Mouse (Mus musculus) heart, embryonic 13.5 days (tissue): Measurements from ENCODE around the gene Capns1. TPM values are rescaled to one million over a fixed set of nuclear protein-coding genes. Genes with fewer than 3 reads are reported as not detected.
"Not testable (repeated sequence)": the region's sequence is repeated elsewhere in the genome, so short reads cannot be mapped to it uniquely, and the experiment has no call there.

Experiments used
- ATAC-seq: fragments of 200-750 bp; cut with Nextera tagmentation; 2 replicates; pipeline ENCODE4 v1.8.0; 2017; ENCODE audit warnings: moderate TSS enrichment; ENCODE audit not compliant: insufficient number of reproducible peaks, low FRiP score, low TSS enrichment; ENCODE audit errors: extremely low read depth
- H3K27ac ChIP-seq: fragments of 300-500 bp; sonication (generic); replicated peaks from 2 replicates; pipeline ENCODE4 v1.5.1; 2015; ENCODE audit warnings: moderate library complexity, mild to moderate bottlenecking, inconsistent platforms
- H3K27me3 ChIP-seq: fragments of 300-500 bp; sonication (generic); replicated peaks from 2 replicates; pipeline ENCODE4 v1.6.1; 2015; ENCODE audit warnings: mild to moderate bottlenecking, inconsistent platforms
- H3K36me3 ChIP-seq: fragments of 300-500 bp; sonication (generic); 2 replicates; pipeline ENCODE4 v1.6.1; 2015; ENCODE audit warnings: mild to moderate bottlenecking, inconsistent platforms
- H3K4me1 ChIP-seq: fragments of 300-500 bp; sonication (generic); 2 replicates; pipeline ENCODE4 v1.6.1; 2015; ENCODE audit warnings: inconsistent platforms
- H3K4me2 ChIP-seq: fragments of 300-500 bp; sonication (generic); 2 replicates; pipeline ENCODE4 v1.6.1; 2015; ENCODE audit warnings: inconsistent platforms, mild to moderate bottlenecking, moderate library complexity
- H3K4me3 ChIP-seq: fragments of 300-500 bp; sonication (generic); 2 replicates; pipeline ENCODE4 v1.5.1; 2015; ENCODE audit warnings: moderate library complexity, mild to moderate bottlenecking, inconsistent platforms
- H3K9ac ChIP-seq: fragments of 300-500 bp; sonication (generic); 2 replicates; pipeline ENCODE4 v1.6.1; 2015; ENCODE audit warnings: inconsistent platforms, mild to moderate bottlenecking, moderate library complexity
- H3K9me3 ChIP-seq: fragments of 300-500 bp; sonication (generic); 2 replicates; pipeline ENCODE4 v1.6.1; 2016; ENCODE audit warnings: inconsistent platforms
- WGBS: fragments of 180-500 bp; shearing (Covaris S2); methylation state at CpG from one replicate; pipeline ENCODE4 v1.1.7; 2015; ENCODE audit warnings: mixed read lengths; 5-methylcytosine and 5-hydroxymethylcytosine counted together
- polyA plus RNA-seq: library from polyadenylated mRNA; unstranded; fragments of >200 nt; fragmentation: Nextera tagmentation; extraction: Ambion mirVana; gene quantifications from 2 replicates; pipeline ENCODE4 v1.2.1, GENCODE M21; 2015

The Capns1 gene
- 76.8 and 81.8 TPM in 2 replicates for polyA plus RNA-seq

GRCm38 (mm10) chr7:30198481-30198971, at the start of gene Capns1:
Gene Capns1, minus strand, starts transcription at chr7:30198811.
- no peak for ATAC-seq
- H3K36me3 ChIP-seq = no peaks in the 10 kb centered on the region
- H3K9ac ChIP-seq = 0 out of 2 replicates have a peak within 1 kb of the TSS, but pooled peaks have one; percentile 28
- peaks cover 15% of the 10 kb centered on the region for H3K4me1 ChIP-seq
- H3K27me3 ChIP-seq = no peaks in the 10 kb centered on the region
- H3K4me2 ChIP-seq = peak within 1 kb of the TSS; percentile 54
- WGBS = 6% methylated on average over 8 of the region's 8 CpGs
- H3K27ac ChIP-seq = no peak within 1 kb of the TSS; the same call in 1 of the 2 replicates
- no peak within 1 kb of the TSS for H3K4me3 ChIP-seq
- no peaks in the 10 kb centered on the region for H3K9me3 ChIP-seq

- peaks cover 10% of the 10 kb centered on the region for H3K4me1 ChIP-seq
- 74% methylated on average over 3 of the region's 3 CpGs for WGBS
- not testable (repeated sequence) for H3K4me2 ChIP-seq, H3K27ac ChIP-seq, H3K4me3 ChIP-seq, H3K9ac ChIP-seq, H3K9me3 ChIP-seq, H3K27me3 ChIP-seq, ATAC-seq
- peaks cover 48% of the 10 kb centered on the region for H3K36me3 ChIP-seq
Measured at GRCm38 (mm10) chr7:30237374-30237773, 38.8 kb upstream of the Capns1 start.

- no peak for ATAC-seq
- H3K4me1 ChIP-seq = peaks cover 16% of the 10 kb centered on the region
- no peak within 1 kb of the TSS for H3K9ac ChIP-seq
- no peaks in the 10 kb centered on the region for H3K27me3 ChIP-seq
- 79% methylated on average over 4 of the region's 4 CpGs for WGBS
- no peak within 1 kb of the TSS for H3K27ac ChIP-seq
- peaks cover 31% of the 10 kb centered on the region for H3K36me3 ChIP-seq
- H3K9me3 ChIP-seq = no peaks in the 10 kb centered on the region
- H3K4me3 ChIP-seq = no peak within 1 kb of the TSS
- H3K4me2 ChIP-seq = no peak within 1 kb of the TSS
Measured at GRCm38 (mm10) chr7:30235625-30236024, 37.0 kb upstream of the Capns1 start, which contains the start of gene Ovol3. Gene Ovol3, minus strand, starts transcription at chr7:30235725.

- H3K27ac ChIP-seq = no peak overlapping the region
- no peaks in the 10 kb centered on the region for H3K27me3 ChIP-seq
- H3K36me3 ChIP-seq = peaks cover 28% of the 10 kb centered on the region
- no peak overlapping the region for H3K4me2 ChIP-seq
- 82% methylated on average over 8 of the region's 8 CpGs for WGBS
- H3K4me3 ChIP-seq = no peak overlapping the region
- H3K4me1 ChIP-seq = peaks cover 18% of the 10 kb centered on the region
- H3K9me3 ChIP-seq = no peaks in the 10 kb centered on the region
- ATAC-seq = no peak
- H3K9ac ChIP-seq = no peak overlapping the region
Measured at GRCm38 (mm10) chr7:30235091-30235490, 36.5 kb upstream of the Capns1 start.

GRCm38 (mm10) chr7:30234276-30234858, 35.8 kb upstream of the Capns1 start:
- no peak overlapping the region for H3K4me3 ChIP-seq
- H3K9ac ChIP-seq = no peak overlapping the region
- no peak overlapping the region for H3K27ac ChIP-seq
- peaks cover 18% of the 10 kb centered on the region for H3K4me1 ChIP-seq
- H3K27me3 ChIP-seq = no peaks in the 10 kb centered on the region
- H3K9me3 ChIP-seq = no peaks in the 10 kb centered on the region
- ATAC-seq = no peak
- H3K4me2 ChIP-seq = no peak overlapping the region
- WGBS = 87% methylated on average over 15 of the region's 15 CpGs
- H3K36me3 ChIP-seq = peaks cover 30% of the 10 kb centered on the region

- Histone ChIP-seq H3K9ac (0 out of 2 replicates have a peak overlapping the region, but pooled peaks have one; percentile 91), H3K27me3 (no peaks in the 10 kb centered on the region), H3K4me1 (peaks cover 18% of the 10 kb centered on the region), H3K9me3 (no peaks in the 10 kb centered on the region), H3K36me3 (peaks cover 35% of the 10 kb centered on the region), H3K4me2 (peak overlapping the region; percentile 93; the same call in 1 of the 2 replicates), H3K27ac (no peak overlapping the region), H3K4me3 (peak overlapping the region; percentile 87)
- WGBS = 84% methylated on average over 20 of the region's 20 CpGs
- ATAC-seq = no peak
Measured at GRCm38 (mm10) chr7:30233387-30233786, 34.8 kb upstream of the Capns1 start.

GRCm38 (mm10) chr7:30232631-30233148, 34.1 kb upstream of the Capns1 start:
- Histone ChIP-seq H3K9ac (peak overlapping the region; percentile 91), H3K9me3 (no peaks in the 10 kb centered on the region), H3K4me3 (peak overlapping the region; percentile 87), H3K27me3 (no peaks in the 10 kb centered on the region), H3K36me3 (peaks cover 42% of the 10 kb centered on the region), H3K27ac (peak overlapping the region; percentile 95), H3K4me1 (peaks cover 18% of the 10 kb centered on the region), H3K4me2 (peak overlapping the region; percentile 93)
- WGBS = 3% methylated on average over 24 of the region's 24 CpGs
- ATAC-seq = no peak

GRCm38 (mm10) chr7:30231669-30232454, 33.3 kb upstream of the Capns1 start, which contains the start of the genes Polr2i and Tbcb:
Gene Polr2i, plus strand, starts transcription at chr7:30231948.
Gene Tbcb, minus strand, starts transcription at chr7:30232272.
- Histone ChIP-seq H3K4me3 (peak within 1 kb of the TSS; percentile 87), H3K9ac (peak within 1 kb of the TSS; percentile 91), H3K9me3 (no peaks in the 10 kb centered on the region), H3K27me3 (no peaks in the 10 kb centered on the region), H3K4me1 (peaks cover 18% of the 10 kb centered on the region), H3K36me3 (peaks cover 50% of the 10 kb centered on the region), H3K27ac (peak within 1 kb of the TSS; percentile 95), H3K4me2 (peak within 1 kb of the TSS; percentile 93)
- under 1% methylated on average over 67 of the region's 67 CpGs for WGBS
- ATAC-seq = peak; percentile 93

- WGBS = 0% methylated on average over 16 of the region's 16 CpGs
- peak overlapping the region; percentile 87 for H3K4me3 ChIP-seq
- peaks cover 18% of the 10 kb centered on the region for H3K4me1 ChIP-seq
- H3K27ac ChIP-seq = peak overlapping the region; percentile 95; the same call in 1 of the 2 replicates
- H3K9ac ChIP-seq = peak overlapping the region; percentile 84
- ATAC-seq = peak; percentile 10; the same call in 1 of the 2 replicates
- no peaks in the 10 kb centered on the region for H3K27me3 ChIP-seq
- peaks cover 56% of the 10 kb centered on the region for H3K36me3 ChIP-seq
- peak overlapping the region; percentile 93 for H3K4me2 ChIP-seq
- no peaks in the 10 kb centered on the region for H3K9me3 ChIP-seq
Measured at GRCm38 (mm10) chr7:30231328-30231668, 32.7 kb upstream of the Capns1 start.

- Histone ChIP-seq H3K27me3 (no peaks in the 10 kb centered on the region), H3K9ac (no peak overlapping the region), H3K36me3 (peaks cover 66% of the 10 kb centered on the region), H3K4me3 (no peak overlapping the region), H3K4me1 (peaks cover 6% of the 10 kb centered on the region), H3K4me2 (no peak overlapping the region), H3K9me3 (no peaks in the 10 kb centered on the region), H3K27ac (no peak overlapping the region)
- ATAC-seq = no peak
- 87% methylated on average over 12 of the region's 12 CpGs for WGBS
Measured at GRCm38 (mm10) chr7:30224206-30224605, 25.6 kb upstream of the Capns1 start.

GRCm38 (mm10) chr7:30222205-30222604, 23.6 kb upstream of the Capns1 start:
- Histone ChIP-seq H3K36me3 (peaks cover 50% of the 10 kb centered on the region), H3K27ac (no peak overlapping the region), H3K9me3 (no peaks in the 10 kb centered on the region), H3K4me2 (no peak overlapping the region), H3K4me1 (peaks cover 9% of the 10 kb centered on the region), H3K9ac (no peak overlapping the region), H3K27me3 (no peaks in the 10 kb centered on the region), H3K4me3 (no peak overlapping the region)
- ATAC-seq = no peak
- WGBS = 86% methylated on average over 5 of the region's 5 CpGs
